Mouse (Mus musculus) left cerebral cortex, adult 11 months (tissue): ENCODE data around the gene Gm10447.
"Not testable (repeated sequence)": the region's sequence is repeated elsewhere in the genome, so short reads cannot be mapped to it uniquely, and the experiment has no call there.

Experiments
- DNase-seq: peaks from one replicate; pipeline ENCODE4 v3.0.0; 2022; ENCODE audit warnings: low spot score

Gene Gm10447

DNA sequence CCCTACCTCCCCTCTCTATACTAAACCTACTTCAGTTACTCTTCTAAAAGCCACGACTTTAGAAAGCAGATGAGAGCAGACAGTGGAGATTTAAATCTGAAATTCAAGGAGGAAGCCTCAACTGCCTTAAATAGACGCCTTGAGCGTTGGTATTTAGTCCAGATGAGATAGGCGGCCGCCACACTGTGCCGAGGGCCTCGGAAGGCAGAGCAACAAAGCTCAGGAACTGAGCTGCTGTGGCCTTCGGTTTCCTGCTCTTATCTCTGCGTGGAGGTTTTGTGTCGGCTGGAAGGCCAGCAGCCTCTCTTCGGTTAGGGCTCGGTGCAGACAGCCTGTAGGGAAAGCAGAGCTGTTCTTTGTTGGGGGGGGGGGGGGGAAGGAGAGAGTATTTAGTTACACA is 15.0 kb downstream of the Gm10447 start:
- no peak for DNase-seq

DNA sequence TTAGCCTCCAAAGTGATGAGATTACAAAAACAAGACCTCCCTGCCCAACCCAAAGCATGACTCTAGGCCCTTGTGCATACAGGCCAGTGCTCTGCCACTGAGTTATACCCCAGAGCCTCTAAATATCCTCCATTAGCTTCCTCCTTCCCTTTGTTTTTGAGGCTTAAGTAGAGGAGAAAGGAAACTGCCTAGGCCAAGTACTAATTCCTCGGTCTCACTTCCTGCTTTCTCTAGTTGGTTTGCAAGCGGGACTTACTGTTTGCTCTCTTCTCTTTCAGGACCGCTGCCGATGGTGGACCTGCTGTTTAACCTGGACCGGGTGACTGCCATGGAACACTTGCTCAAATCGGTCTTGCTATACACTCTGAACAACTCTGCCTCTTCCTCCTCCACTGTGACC is 20.6 kb downstream of the Gm10447 start:
- DNase-seq: no peak

DNA sequence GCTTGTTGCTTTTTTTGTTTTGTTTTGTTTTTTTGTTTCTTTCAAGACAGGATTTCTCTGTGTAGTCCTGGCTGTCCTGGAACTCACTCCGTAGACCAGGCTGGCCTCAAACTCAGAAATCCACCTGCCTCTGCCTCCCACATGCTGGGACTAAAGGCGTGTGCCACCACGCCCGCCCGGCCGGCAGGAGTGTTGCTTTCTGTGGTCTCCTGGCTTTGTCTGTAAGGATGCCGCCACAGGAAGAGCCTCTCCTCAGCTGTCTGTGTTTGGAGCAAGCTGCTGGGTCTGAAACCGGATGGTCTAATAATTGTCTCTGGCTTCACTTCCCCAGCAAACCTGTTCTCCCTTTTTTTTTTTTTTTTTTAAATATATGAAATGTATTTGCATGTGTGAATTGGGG is 21.4 kb downstream of the Gm10447 start:
- DNase-seq: no peak

DNA sequence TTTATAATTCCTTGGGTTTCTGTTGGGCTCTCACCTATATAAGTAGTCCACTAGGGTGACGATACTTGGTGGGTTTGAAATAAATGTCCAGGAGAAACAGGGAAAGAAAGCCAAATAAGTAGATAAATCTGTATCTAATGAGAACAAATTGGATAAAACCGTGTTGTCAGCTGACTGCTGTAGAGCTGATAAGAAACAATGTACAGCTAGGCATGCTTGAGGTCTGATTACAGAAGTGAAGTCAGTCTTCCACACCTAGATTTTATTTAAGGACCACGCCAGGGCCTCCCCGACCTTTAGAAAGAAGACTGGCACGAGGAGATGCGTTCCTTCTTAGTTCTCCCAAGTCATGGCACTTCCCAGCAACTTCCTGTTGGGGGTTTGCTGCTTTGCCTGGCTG is 23.9 kb downstream of the Gm10447 start:
- no peak for DNase-seq

DNA sequence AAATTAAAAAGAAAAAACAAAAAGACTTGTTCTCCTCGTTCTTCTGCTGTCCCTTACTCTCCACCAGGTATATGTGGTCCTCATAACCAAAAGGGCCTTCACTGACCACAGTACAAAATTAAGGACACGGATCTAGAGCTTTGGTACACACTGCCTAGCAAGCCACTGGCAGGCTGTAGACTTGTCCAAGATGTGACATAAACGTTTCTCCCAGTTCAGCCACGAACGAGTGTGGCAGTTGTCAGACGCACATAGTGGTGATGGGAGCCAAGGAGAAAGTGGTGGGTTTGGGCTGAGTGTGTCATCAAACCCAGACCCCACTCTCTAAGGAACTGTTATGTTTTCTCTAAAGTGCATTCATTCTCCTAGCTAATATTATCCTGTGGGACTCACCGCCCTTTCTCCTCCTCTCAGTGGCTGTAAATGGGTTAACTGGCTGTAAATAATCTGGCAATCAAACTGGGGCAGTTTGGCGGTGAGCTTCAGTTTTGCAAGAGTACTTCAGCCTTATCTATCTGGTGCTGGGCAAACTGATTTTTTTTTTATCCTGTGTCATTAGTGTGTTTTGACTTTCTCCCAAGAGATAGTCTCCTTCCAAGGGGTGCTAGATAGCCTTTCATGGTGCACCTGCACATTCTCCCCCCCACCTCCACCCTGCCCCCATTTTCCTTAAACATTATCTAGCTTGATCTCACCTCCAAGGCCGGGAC is 25.4 kb downstream of the Gm10447 start:
- no peak for DNase-seq

DNA sequence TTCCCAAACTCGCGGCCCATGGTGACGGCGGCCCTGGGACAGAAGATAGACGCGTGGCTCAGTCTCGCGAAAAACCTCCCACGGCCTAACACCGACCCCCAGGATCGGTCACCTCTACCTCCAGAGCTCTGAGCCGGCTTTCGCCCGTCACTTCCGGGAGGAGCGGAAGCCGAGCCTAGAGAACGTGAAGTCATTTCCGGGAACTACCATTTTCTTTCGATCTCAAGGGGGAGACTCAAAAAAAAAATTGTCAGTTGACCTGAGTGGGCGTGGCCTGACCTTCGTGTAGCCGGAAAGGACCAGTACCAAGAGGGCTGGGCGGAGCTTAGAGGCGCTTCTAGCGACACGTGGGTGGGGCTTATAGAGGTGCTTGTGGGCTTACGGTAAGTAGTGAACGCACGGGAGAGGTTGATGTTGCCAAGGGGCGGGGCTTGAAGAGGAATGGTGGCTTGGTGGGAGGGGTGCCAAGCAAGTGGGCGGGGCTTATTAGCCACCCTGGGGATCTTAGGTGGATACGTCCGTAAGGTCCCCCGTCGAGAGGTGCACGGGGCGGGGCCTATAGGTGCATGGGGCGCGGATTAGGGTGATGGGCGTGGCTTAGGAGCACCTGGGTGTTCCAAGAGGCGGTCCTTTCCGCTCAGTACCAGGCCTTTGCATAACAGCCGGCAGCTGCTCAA is 26.1 kb downstream of the Gm10447 start, which contains the start of the genes Uqcrq and Gdf9:
Gene Uqcrq, minus strand, starts transcription at position 162 of the 677 bp plus-strand sequence.
Gene Gdf9, plus strand, starts transcription at position 354 of the 677 bp plus-strand sequence.
- peak; percentile 100 for DNase-seq

DNA sequence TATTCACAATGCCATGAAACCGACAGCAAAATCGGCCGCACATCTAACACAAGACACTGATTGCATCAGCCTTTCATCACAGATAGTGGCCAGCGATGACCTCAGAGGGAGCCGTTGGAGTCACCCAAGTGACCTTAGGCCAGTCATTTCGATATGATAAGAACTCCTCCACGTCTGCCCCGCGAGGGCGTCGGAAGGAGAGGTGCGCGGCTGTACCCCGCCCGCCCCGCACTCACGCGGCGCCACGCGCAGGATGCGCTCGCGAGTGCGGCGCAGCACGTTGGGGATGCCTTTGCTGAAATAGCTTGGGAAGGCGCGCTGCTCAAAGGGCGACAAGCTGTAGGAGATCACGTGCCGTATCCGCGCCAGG is 26.6 kb downstream of the Gm10447 start:
- peak; percentile 34 for DNase-seq

DNA sequence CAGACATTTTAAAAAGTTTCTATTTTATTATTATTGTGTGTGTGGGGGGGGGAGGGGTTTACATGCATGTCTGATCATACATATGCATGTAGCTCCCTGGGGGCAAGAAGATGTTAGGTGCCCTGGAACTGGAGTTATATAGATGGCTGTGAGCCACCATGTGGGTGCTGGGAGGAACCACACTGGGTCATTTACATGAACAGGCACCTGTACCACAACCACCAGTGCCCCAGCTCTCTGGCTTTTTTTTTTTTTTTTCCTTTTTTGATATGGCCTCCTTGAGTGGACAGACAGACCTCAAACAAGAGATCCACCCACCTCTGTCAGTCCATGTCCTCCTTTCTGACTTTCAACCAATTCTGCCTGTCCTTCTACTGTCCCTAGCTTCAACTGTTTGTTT is 27.7 kb downstream of the Gm10447 start:
- no peak for DNase-seq

DNA sequence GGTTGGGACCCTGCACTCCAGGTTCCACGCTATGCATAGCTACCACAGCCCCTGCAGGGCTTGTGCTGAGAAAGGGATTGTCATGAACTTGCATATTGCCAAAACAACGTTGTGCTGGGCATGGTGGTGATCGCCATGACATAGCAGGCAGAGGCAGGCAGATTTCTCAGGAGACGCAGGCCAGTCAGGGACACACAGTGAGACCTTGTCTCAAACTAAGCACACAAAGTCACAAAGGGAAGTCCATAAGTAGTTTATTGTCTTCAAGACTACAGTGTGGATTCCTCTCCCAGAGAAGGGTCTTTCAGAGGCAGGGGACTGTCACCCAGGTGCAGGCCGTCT is 28.2 kb downstream of the Gm10447 start:
- no peak for DNase-seq

DNA sequence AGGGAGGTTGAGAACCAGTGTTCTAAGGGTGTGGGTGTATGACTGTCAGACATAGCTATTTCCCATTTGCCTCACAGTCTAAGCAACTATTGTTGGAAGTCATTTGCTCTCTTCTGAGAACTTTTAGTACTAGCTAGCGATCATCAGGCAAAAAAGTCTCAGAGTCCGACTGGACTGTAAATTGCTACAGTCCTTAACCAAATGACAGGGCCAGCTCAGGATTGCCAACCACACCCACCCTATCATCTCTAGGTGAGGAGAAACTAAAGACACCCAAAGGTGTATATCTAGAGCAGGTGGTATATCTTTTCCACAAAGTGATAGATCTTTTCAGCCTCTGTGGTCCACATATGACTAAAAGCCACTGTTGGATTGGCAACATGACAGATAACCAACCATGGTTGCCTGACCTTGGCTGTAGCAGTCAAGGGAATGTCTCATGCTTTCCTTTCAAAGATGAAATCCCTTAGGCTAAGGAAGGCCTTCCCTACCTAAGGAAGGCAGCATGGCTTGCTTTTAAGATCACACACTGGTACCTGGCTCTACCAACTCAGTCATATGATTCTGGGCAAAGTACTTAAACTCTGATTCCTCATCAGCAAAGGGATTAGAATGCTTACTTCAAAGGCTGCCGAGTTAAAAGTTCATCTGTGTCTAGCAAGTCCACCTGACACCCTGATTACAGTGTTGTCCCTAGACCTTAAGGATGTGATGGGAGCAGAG is 28.8 kb downstream of the Gm10447 start:
- DNase-seq: no peak

DNA sequence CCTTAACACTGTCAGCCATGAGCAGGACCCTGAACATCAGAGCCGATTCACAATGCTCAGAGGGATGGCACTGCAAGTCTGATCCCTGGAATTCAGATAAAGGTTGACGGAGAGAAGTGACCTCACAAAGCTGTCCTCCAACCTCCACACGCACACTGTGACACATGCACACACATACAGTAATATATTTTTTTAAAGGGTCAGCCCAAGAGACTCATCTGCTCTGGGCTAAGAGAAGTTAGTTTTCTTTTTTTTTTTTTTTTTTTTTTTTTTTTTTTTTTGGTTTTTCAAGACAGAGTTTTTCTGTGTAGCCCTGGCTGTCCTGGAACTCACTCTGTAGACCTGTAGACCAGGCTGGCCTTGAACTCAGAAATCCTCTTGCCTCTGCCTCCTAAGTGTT is 30.0 kb downstream of the Gm10447 start:
- DNase-seq: not testable (repeated sequence)

DNA sequence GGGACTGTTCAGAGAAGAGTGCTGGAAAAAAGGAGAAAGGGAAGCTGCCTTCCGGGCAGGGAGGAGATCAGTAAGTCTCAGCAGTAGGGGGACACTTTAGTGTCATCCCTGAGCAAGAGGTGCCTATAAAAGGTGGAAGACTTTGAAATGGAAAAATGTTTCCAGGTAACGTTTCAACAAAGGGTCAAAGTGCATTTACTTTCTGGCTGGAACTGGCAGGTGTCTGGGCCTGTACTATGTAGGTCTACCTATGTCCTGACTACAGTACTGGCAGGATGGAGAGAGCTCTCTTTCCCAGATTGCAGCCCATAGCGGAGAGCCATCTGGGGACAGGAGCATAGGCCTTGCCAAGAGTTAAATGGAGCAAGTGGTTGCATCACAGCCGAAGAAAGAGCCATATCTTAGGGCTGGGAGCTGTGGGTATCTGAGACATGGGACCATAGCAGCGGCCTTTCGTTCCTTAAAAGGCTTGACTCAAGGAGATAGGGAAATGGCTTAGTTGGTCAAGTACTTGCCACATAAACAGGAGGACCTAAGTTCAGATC is 31.1 kb downstream of the Gm10447 start:
- no peak for DNase-seq

DNA sequence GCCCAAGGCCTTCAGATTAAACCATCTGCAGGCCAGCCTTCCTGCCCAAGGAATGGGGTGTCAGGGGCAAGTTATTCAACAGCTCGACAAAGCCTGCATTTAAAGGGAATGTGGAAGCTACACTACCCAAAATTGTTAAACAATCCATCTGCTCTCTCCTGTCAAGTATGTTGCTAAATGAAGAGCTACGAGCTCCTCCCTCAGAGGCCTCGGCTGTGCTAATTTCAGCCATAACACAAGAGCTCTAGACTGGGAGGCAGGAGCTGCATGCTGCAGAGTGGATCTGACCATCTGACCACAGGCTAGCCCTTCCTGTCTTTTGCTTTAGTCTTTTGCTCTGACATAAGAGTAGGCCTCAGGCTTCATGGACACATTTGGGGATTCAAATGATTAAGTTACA is 31.7 kb downstream of the Gm10447 start:
- DNase-seq: no peak

DNA sequence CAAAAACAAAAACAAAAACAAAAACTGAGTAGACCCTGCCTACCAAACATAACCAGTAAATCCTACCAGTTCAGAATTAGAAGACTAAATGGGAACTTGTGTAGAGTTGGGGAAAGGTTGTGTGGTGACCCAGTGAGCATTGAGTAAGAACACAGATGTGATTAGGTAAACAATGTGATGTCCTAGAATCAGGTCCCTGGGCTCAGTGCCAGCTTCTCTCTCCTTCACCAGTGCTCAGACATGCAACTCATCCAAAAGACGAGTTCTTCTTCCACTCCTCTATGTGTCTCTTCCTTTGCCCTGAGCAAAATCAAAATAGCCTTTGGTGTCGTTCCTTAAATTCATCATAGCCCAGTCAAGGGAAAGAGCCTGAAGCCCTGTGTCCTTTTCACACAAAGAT is 32.1 kb downstream of the Gm10447 start:
- DNase-seq: no peak

DNA sequence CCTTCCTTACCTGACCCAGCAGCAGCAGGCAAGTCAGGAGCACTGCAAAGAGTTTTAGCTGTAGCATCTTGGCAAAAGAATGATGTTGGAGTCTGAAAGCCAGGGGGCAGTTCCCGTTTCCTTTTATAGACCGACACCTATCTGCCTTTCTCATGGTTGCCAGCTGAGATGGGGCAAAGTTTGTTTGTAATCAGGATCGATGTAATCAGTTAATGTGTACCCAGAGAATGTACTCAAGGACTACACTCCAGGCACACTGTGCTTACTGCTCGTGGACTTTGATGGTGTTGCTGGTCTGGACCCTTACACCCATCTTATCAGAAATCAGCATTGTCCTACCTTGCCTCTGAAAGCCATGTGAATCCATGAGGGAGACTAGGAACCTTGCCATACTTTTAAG is 33.9 kb downstream of the Gm10447 start, which contains the start of gene Leap2:
Gene Leap2, minus strand, starts transcription at position 135 of the 400 bp plus-strand sequence.
- no peak for DNase-seq

DNA sequence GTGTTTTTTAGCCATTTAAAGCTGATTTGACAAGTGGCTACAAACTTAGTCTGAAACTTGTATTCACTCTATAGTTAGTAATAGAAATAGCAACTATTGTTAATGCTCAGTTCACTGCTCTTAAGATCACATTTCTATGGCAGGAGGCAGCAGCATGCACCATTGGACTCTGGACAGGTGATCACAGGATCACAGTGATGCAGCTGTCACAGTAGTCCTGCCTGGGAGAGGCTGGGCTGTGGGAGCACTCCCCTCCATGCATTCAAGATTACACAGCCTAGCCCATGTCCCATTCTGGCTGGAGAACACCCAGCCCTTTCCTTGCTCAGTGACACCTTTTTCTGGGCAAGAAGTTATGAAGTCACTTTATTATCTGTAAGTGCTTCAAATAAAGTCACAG is 38.9 kb downstream of the Gm10447 start:
- no peak for DNase-seq

DNA sequence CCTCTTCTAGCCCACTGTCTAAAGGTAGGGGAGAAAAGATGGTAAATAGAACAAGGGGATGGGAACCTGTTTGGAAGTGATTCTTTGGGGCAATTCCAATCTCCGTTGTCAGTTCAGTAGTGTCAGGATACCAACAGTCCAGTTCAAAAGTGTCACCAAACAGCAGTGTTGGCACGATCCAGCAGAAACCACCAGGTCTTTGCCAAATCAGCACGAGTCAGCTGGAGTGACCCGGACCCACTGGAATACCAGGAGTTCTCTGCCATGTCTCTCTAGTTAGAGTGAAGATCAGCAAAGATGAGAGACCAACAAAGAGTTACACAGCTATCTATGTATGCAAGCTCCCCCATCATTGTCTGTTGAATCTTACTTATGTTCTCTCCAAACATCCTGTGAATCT is 43.0 kb downstream of the Gm10447 start:
- DNase-seq: no peak

DNA sequence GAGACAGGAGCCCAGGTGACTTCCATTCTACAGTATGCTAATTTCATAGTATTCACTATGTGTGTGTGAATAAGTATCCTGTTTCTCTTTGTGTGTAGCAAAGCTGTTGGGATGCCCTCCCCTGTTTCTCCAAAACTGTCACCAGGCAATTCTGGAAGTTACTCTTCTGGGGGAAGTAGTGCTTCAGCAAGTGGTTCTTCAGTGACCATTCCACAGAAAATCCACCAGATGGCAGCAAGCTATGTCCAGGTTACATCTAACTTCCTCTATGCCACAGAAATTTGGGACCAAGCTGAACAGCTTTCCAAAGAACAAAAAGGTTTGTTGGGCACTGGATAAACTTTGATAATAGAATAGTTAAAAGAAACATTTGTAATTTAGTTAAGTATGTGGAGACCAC is 45.2 kb downstream of the Gm10447 start:
- DNase-seq: no peak
